Mouse (Mus musculus) liver, postnatal 0 days (tissue): ENCODE measurements around the gene Castor1.

Experiments used
- CTCF ChIP-seq: sonication (generic); IDR thresholded peaks from 2 replicates; pipeline ENCODE4 v1.5.1; 2016; ENCODE audit warnings: antibody characterized with exemption, low read depth
- EP300 ChIP-seq: IDR thresholded peaks from 2 replicates; pipeline ENCODE4 v1.6.1; 2016; ENCODE audit warnings: antibody characterized with exemption, low read depth, mild to moderate bottlenecking

DNA sequence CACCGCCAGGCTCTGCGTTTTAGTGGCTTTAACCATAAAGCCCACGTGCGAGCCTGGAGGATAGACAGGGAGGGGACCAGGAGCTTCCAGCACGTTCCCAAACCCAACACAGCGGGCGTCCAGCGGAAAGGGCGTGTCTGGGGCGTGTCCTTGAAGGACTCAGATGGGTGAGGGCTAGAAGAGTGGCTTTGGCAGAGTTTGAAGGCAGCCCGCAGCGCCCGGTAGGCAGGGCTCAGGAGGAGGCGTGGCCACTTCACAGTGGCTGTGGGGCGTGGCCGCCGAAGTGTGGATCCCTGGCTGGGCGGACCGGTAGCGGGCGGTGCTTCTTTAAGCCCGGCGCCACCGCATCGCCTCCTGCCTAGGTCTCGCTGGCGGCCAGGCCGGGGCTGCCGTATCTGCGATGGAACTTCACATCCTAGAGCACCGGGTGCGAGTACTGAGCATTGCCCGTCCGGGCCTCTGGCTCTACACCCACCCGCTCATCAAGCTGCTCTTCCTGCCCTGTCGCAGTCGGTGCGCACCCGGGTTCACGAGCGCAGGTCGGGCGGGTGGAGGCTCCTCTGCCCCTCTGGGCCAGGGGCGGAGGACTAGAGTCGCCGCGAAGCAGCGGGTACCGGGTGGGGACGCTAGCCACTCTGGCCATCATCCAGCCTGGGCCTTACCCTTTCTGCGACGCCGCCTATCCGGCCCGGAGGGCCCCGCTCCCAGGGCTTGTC is at the start of gene Castor1:
- no peak for TF ChIP-seq CTCF
- TF ChIP-seq EP300: no peak
